Mouse (Mus musculus) kidney, embryonic 15.5 days (tissue): ENCODE measurements around the gene Zmynd10. TPM values are rescaled to one million over a fixed set of nuclear protein-coding genes. Genes with fewer than 3 reads are reported as not detected.

ENCODE experiments used
- ATAC-seq: fragments of 200-750 bp; cut with Nextera tagmentation; replicated peaks from 2 replicates; pipeline ENCODE4 v1.8.0; 2017; ENCODE audit warnings: moderate TSS enrichment; ENCODE audit not compliant: low FRiP score
- H3K27ac ChIP-seq: fragments of 300-500 bp; sonication (generic); 2 replicates; pipeline ENCODE4 v1.5.1; 2015; ENCODE audit warnings: mild to moderate bottlenecking, inconsistent platforms
- H3K27me3 ChIP-seq: fragments of 300-500 bp; sonication (generic); 2 replicates; pipeline ENCODE4 v1.6.1; 2015; ENCODE audit warnings: inconsistent platforms
- H3K36me3 ChIP-seq: fragments of 300-500 bp; sonication (generic); 2 replicates; pipeline ENCODE4 v1.6.1; 2015; ENCODE audit warnings: inconsistent platforms
- H3K4me1 ChIP-seq: fragments of 300-500 bp; sonication (generic); 2 replicates; pipeline ENCODE4 v1.6.1; 2015; ENCODE audit warnings: inconsistent platforms
- H3K4me2 ChIP-seq: fragments of 300-500 bp; sonication (generic); 2 replicates; pipeline ENCODE4 v1.6.1; 2015; ENCODE audit warnings: moderate library complexity, mild to moderate bottlenecking, inconsistent platforms
- H3K4me3 ChIP-seq: fragments of 300-500 bp; sonication (generic); replicated peaks from 2 replicates; pipeline ENCODE4 v1.5.1; 2015; ENCODE audit warnings: mild to moderate bottlenecking, inconsistent platforms
- H3K9ac ChIP-seq: fragments of 300-500 bp; sonication (generic); 2 replicates; pipeline ENCODE4 v1.6.1; 2015; ENCODE audit warnings: mild to moderate bottlenecking, inconsistent platforms
- H3K9me3 ChIP-seq: fragments of 300-500 bp; sonication (generic); replicated peaks from 2 replicates; pipeline ENCODE4 v1.6.1; 2016; ENCODE audit warnings: inconsistent platforms
- WGBS: fragments of 180-500 bp; shearing (Covaris S2); methylation state at CpG from one replicate; pipeline ENCODE4 v1.1.7; 2015; ENCODE audit warnings: mixed read lengths; 5-methylcytosine and 5-hydroxymethylcytosine counted together
- polyA plus RNA-seq: library from polyadenylated mRNA; unstranded; fragments of >200 nt; fragmentation: Nextera tagmentation; extraction: Ambion mirVana; gene quantifications from 2 replicates; pipeline ENCODE4 v1.2.1, GENCODE M21; 2015

The Zmynd10 gene
- polyA plus RNA-seq, 1 experiment from 2014 or later = 2.9 TPM

DNA sequence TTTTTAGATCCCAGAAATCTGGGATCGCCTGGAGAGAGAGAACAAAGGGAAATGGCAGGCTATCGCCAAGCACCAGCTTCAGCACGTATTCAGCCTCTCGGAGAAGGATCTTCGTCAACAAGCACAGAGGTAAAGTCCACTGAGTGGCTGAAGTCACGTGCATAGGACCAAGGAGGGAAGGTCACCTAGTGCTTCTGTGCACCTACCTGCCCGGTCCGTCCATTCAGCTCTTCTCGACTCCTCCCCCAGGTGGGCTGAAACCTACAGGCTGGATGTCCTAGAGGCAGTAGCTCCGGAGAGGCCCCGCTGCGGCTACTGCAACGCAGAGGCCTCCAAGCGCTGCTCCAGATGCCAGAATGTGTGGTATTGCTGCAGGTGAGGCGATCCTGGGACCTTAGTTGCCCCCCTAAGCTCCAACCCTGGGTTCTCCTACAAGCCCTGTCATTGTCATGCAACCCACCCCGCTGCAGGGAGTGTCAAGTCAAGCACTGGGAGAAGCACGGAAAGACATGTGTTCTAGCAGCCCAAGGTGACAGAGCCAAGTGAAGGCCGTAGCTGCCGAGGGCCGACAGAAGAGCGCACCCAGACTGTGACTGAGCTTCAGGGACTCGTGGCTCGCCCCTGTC lies 3.5 kb downstream of the Zmynd10 start:
- Histone ChIP-seq H3K9ac (peak overlapping the region; percentile 52; the same call in 1 of the 2 replicates), H3K4me2 (peak overlapping the region; percentile 70), H3K27ac (peak overlapping the region; percentile 99), H3K36me3 (0 out of 2 replicates have a peak, but pooled peaks cover 4% of the 10 kb centered on the region), H3K4me3 (peak overlapping the region; percentile 79), H3K27me3 (no peaks in the 10 kb centered on the region; the same call in 1 of the 2 replicates), H3K9me3 (no peaks in the 10 kb centered on the region), H3K4me1 (peaks cover 64% of the 10 kb centered on the region)
- 28% methylated on average over 23 of the region's 23 CpGs for WGBS
- no peak for ATAC-seq

DNA sequence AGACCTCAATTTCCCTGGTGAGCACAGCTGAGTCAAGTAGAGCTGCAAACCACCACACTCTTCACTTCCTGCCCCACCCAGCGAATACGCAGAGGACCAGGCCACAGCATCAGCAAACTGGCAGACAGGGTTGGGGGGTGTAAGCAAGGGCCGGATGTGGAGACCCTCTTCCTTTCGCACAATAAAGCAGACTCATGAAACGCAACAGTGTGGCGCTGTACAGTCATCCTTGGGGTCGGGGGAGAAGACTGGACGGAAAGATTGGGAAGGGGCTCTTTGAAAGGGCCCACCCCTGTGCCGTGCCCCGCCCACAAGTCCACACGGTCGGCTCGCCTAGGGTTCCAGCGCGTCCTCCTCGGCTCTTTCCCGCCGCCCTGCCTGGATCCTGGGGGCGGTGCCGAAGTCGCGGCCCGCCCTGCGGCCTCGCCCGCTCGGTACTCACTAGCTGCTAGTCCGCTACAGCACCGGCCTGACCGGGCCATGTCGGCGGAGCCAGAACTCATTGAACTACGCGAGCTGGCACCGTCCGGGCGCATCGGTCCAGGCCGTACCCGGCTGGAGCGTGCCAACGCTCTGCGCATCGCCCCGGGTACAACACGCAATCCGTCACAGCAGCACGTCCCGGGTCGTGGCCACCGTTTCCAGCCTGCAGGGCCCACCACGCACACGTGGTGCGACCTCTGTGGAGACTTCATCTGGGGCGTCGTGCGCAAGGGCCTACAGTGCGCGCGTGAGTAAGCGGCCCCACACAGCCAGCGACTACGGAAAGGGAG lies 4.2 kb downstream of the Zmynd10 start, which contains the start of gene Rassf1:
Gene Rassf1, plus strand, starts transcription at position 439 of the 773 bp plus-strand sequence.
- Histone ChIP-seq H3K9me3 (no peaks in the 10 kb centered on the region), H3K4me2 (peak within 1 kb of the TSS; percentile 70), H3K36me3 (no peaks in the 10 kb centered on the region; the same call in 1 of the 2 replicates), H3K4me3 (peak within 1 kb of the TSS; percentile 79), H3K27ac (peak within 1 kb of the TSS; percentile 99), H3K4me1 (peaks cover 70% of the 10 kb centered on the region), H3K9ac (peak within 1 kb of the TSS; percentile 52), H3K27me3 (no peaks in the 10 kb centered on the region; the same call in 1 of the 2 replicates)
- peak; percentile 37 for ATAC-seq
- WGBS = 1% methylated on average over 63 of the region's 63 CpGs

GRCm38 (mm10) chr9:107551890-107552355 lies 4.8 kb downstream of the Zmynd10 start:
- no peak for ATAC-seq
- Histone ChIP-seq H3K4me3 (peak overlapping the region; percentile 79), H3K36me3 (peaks cover 6% of the 10 kb centered on the region), H3K27me3 (no peaks in the 10 kb centered on the region; the same call in 1 of the 2 replicates), H3K27ac (peak overlapping the region; percentile 99), H3K9me3 (no peaks in the 10 kb centered on the region), H3K9ac (peak overlapping the region; percentile 52), H3K4me2 (peak overlapping the region; percentile 70), H3K4me1 (peaks cover 69% of the 10 kb centered on the region)
- 10% methylated on average over 8 of the region's 8 CpGs for WGBS

DNA sequence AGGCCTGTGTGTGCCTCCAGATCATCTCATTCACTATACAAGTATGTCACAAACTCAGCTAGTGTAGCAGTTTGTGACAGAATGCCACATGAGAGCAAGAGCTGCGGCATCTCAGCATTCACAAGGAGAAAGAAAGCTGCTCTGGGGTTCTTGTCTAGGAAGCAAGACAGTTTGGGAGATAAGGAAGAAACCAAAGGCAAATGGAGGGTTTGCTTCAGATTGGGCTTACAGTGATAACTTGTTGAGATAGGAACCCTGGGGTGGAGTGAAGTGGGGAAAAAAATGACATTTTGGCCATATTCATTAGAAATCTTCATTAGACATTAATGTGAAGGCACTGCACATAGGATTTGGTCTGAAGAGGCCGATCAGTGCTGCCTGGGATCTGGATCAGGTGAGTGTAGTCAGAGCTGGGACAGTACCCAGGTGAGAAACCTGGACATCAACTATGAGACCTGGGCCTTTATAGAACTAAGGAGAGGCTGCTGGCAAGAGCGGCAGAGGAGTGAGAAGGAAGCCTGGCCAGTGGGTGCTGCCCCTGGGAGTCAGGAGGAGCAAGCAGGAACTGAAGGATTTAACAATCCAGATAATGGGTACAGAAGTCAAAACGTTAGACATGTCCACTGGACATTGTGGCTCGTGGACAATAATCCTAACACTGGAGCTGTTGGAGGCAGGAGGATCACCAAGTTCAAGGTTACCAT lies 5.7 kb downstream of the Zmynd10 start:
- no peak for ATAC-seq
- no peaks in the 10 kb centered on the region for H3K9me3 ChIP-seq
- H3K4me3 ChIP-seq = peak overlapping the region; percentile 79
- 65% methylated on average over 5 of the region's 5 CpGs for WGBS
- peaks cover 15% of the 10 kb centered on the region for H3K36me3 ChIP-seq
- H3K9ac ChIP-seq = peak overlapping the region; percentile 52
- peak overlapping the region; percentile 99 for H3K27ac ChIP-seq
- no peaks in the 10 kb centered on the region; the same call in 1 of the 2 replicates for H3K27me3 ChIP-seq
- peak overlapping the region; percentile 70 for H3K4me2 ChIP-seq
- peaks cover 66% of the 10 kb centered on the region for H3K4me1 ChIP-seq

DNA sequence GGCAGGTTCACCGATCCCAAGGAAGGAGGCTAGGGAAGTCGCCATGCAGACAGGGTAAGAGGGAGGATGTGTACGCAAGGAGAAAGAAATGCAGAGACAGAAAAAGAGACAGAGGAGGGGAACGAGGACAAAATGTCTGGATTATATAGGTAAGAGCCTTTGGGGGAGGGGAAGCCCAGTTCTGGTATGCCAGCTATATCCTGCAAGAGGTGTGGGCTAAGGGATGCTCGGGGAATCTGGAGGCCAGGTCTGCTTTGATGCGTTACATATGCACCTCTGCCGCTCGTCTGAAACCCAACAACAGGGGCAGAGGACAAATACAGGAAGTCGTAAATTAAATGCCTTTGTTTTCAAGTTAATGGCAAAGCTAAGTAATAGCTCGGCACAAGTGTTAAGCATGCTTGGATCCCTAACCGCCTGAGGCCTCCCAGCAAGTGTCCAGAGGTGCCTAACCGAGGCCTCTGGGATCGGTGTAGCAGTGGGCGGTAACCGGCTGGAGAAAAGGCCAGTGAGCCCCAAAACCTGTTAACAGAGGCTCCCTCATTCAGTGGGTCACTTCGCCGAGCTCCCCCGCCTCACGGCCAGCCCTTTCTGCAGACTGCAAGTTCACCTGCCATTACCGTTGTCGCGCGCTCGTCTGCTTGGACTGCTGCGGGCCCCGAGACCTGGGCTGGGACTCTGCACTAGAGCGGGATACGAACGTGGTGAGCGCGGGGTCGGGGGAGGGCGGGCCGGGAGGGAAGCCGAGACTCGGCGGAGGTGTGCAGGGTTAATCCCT lies 6.6 kb downstream of the Zmynd10 start:
- Histone ChIP-seq H3K36me3 (peaks cover 24% of the 10 kb centered on the region), H3K27me3 (no peaks in the 10 kb centered on the region; the same call in 1 of the 2 replicates), H3K4me2 (peak overlapping the region; percentile 70), H3K9me3 (no peaks in the 10 kb centered on the region), H3K4me1 (peaks cover 66% of the 10 kb centered on the region), H3K9ac (peak overlapping the region; percentile 84), H3K4me3 (peak overlapping the region; percentile 79), H3K27ac (peak overlapping the region; percentile 99)
- peak; percentile 58; the same call in 1 of the 2 replicates for ATAC-seq
- WGBS = 1% methylated on average over 37 of the region's 37 CpGs

GRCm38 (mm10) chr9:107554319-107554825 lies 7.3 kb downstream of the Zmynd10 start:
- Histone ChIP-seq H3K4me2 (peak overlapping the region; percentile 70), H3K27me3 (no peaks in the 10 kb centered on the region; the same call in 1 of the 2 replicates), H3K9me3 (no peaks in the 10 kb centered on the region), H3K27ac (peak overlapping the region; percentile 99), H3K36me3 (peaks cover 31% of the 10 kb centered on the region), H3K4me1 (peaks cover 66% of the 10 kb centered on the region), H3K4me3 (peak overlapping the region; percentile 79), H3K9ac (peak overlapping the region; percentile 84)
- ATAC-seq = peak; percentile 88
- whole genome bisulfite sequencing = 0% methylated on average over 53 of the region's 53 CpGs

GRCm38 (mm10) chr9:107555031-107555457 lies 7.9 kb downstream of the Zmynd10 start:
- H3K27ac ChIP-seq = peak overlapping the region; percentile 99
- peak overlapping the region; percentile 79 for H3K4me3 ChIP-seq
- peak overlapping the region; percentile 70 for H3K4me2 ChIP-seq
- H3K4me1 ChIP-seq = peaks cover 62% of the 10 kb centered on the region
- peaks cover 37% of the 10 kb centered on the region for H3K36me3 ChIP-seq
- under 1% methylated on average over 23 of the region's 23 CpGs for WGBS
- ATAC-seq = peak; percentile 22
- peak overlapping the region; percentile 84 for H3K9ac ChIP-seq
- no peaks in the 10 kb centered on the region for H3K9me3 ChIP-seq
- no peaks in the 10 kb centered on the region for H3K27me3 ChIP-seq

GRCm38 (mm10) chr9:107555701-107556100 lies 8.6 kb downstream of the Zmynd10 start:
- Histone ChIP-seq H3K27ac (peak overlapping the region; percentile 99), H3K36me3 (peaks cover 44% of the 10 kb centered on the region), H3K9ac (peak overlapping the region; percentile 84), H3K4me1 (peaks cover 55% of the 10 kb centered on the region), H3K4me2 (peak overlapping the region; percentile 70), H3K4me3 (peak overlapping the region; percentile 79), H3K9me3 (no peaks in the 10 kb centered on the region), H3K27me3 (no peaks in the 10 kb centered on the region)
- no peak for ATAC-seq
- 28% methylated on average over 2 of the region's 2 CpGs for WGBS

DNA sequence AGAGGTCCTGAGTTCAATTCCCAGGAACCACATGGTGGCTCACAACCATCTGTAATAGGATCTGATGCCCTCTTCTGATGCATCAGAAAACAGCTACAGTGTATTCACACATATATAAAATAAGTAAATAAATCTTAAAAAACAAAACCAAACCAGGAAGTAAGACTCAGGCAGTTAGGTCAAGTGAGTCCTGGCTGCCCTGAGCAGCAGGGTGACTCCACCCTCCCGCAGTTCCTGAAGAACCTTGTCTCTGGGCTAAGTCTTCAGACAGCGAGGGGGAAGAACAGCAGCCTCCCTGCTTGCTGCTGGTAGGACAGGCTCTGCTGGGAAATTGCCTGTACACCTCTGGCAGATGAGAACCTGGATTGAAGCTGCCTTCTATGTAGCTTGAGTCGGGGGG lies 9.2 kb downstream of the Zmynd10 start:
- H3K4me1 ChIP-seq = peaks cover 49% of the 10 kb centered on the region

GRCm38 (mm10) chr9:107563029-107563581 lies 16.0 kb downstream of the Zmynd10 start, which contains the start of gene Tusc2:
Gene Tusc2, plus strand, starts transcription at chr9:107563255.
- H3K36me3 ChIP-seq = peaks cover 64% of the 10 kb centered on the region
- peak within 1 kb of the TSS; percentile 80 for H3K9ac ChIP-seq
- under 1% methylated on average over 46 of the region's 46 CpGs for WGBS
- no peaks in the 10 kb centered on the region for H3K27me3 ChIP-seq
- H3K9me3 ChIP-seq = no peaks in the 10 kb centered on the region
- peak within 1 kb of the TSS; percentile 97 for H3K4me3 ChIP-seq
- H3K27ac ChIP-seq = peak within 1 kb of the TSS; percentile 80
- peak within 1 kb of the TSS; percentile 85 for H3K4me2 ChIP-seq
- peak; percentile 95 for ATAC-seq
- H3K4me1 ChIP-seq = peaks cover 47% of the 10 kb centered on the region

More for the DNA sequence above, 9.2 kb downstream of the Zmynd10 start:
- Histone ChIP-seq H3K4me2 (peak overlapping the region; percentile 70), H3K9me3 (no peaks in the 10 kb centered on the region), H3K4me3 (peak overlapping the region; percentile 79), H3K9ac (peak overlapping the region; percentile 84; the same call in 1 of the 2 replicates), H3K27ac (peak overlapping the region; percentile 99), H3K36me3 (peaks cover 50% of the 10 kb centered on the region), H3K27me3 (no peaks in the 10 kb centered on the region)
- no peak for ATAC-seq
- 73% methylated on average over 3 of the region's 3 CpGs for WGBS
